Mouse (Mus musculus): ENCODE results near the gene Adcy5.

GRCm38 (mm10) chr16:35304416-35304815 is 149.7 kb downstream of the Adcy5 start:
- TF ChIP-seq CTCF (IDR thresholded peaks at IDR 0.05; ENCODE audit: borderline replicate concordance, insufficient read depth, low read depth, low read length) = no peak
- no peak for TF ChIP-seq POLR2A (IDR thresholded peaks at IDR 0.05; ENCODE audit: borderline replicate concordance, insufficient read depth, low read length)
